Mouse (Mus musculus): ENCODE results near the gene Cdc25b.
A peak's percentile ranks its signal among the peaks of the same experiment; 100 is the strongest.

Gene Cdc25b

GRCm38 (mm10) chr2:131227243-131227642, 40.5 kb downstream of the Cdc25b start:
- DNase-seq (ENCODE audit: low spot score), result no peak

GRCm38 (mm10) chr2:131232558-131232957, 45.8 kb downstream of the Cdc25b start:
- no peak for DNase-seq (ENCODE audit: low spot score)

- peak; percentile 89 for DNase-seq (ENCODE audit: low spot score)
Observed at GRCm38 (mm10) chr2:131233307-131234126, 46.8 kb downstream of the Cdc25b start, which contains the start of gene Mavs. Gene Mavs (plus strand): TSS chr2:131234063.

- no peak for DNase-seq (ENCODE audit: low spot score)
Observed at GRCm38 (mm10) chr2:131234127-131234650, 47.4 kb downstream of the Cdc25b start.

GRCm38 (mm10) chr2:131234970-131235635, 48.4 kb downstream of the Cdc25b start:
- DNase-seq (ENCODE audit: low spot score), result no peak

- no peak for DNase-seq (ENCODE audit: low spot score)
Observed at GRCm38 (mm10) chr2:131242180-131242579, 55.4 kb downstream of the Cdc25b start.

GRCm38 (mm10) chr2:131242929-131243328, 56.2 kb downstream of the Cdc25b start:
- DNase-seq (ENCODE audit: low spot score), result no peak

All from urinary bladder, postnatal 25 days (tissue).